Mouse (Mus musculus): ENCODE measurements around the gene Megf8.

Gene Megf8

GRCm38 (mm10) chr7:25341000-25341784, 24.2 kb downstream of the Megf8 start:
- DNase-seq, result no peak

- DNase-seq, result peak; percentile 71
Observed at GRCm38 (mm10) chr7:25348861-25349260, 31.9 kb downstream of the Megf8 start.

GRCm38 (mm10) chr7:25358721-25359206, 41.8 kb downstream of the Megf8 start:
- DNase-seq, result no peak

GRCm38 (mm10) chr7:25363151-25363550, 46.2 kb downstream of the Megf8 start:
- no peak for DNase-seq

GRCm38 (mm10) chr7:25363632-25364031, 46.7 kb downstream of the Megf8 start:
- no peak for DNase-seq

- no peak for DNase-seq
Observed at GRCm38 (mm10) chr7:25365937-25366625, 49.1 kb downstream of the Megf8 start.

- DNase-seq, result peak; percentile 54
Observed at GRCm38 (mm10) chr7:25367632-25368293, 50.8 kb downstream of the Megf8 start.

- DNase-seq, result no peak
Observed at GRCm38 (mm10) chr7:25368333-25368732, 51.4 kb downstream of the Megf8 start.

- no peak for DNase-seq
Observed at GRCm38 (mm10) chr7:25369058-25369749, 52.2 kb downstream of the Megf8 start, which contains the start of gene Cnfn. Cnfn (minus strand) TSS chr7:25369724.

GRCm38 (mm10) chr7:25372441-25372840, 55.5 kb downstream of the Megf8 start:
- DNase-seq, result no peak

- peak; percentile 93 for DNase-seq
Observed at GRCm38 (mm10) chr7:25376556-25376955, 59.6 kb downstream of the Megf8 start.

GRCm38 (mm10) chr7:25377100-25377700, 60.2 kb downstream of the Megf8 start:
- no peak for DNase-seq

GRCm38 (mm10) chr7:25378181-25379100, 61.5 kb downstream of the Megf8 start:
- no peak for DNase-seq

- peak; percentile 64 for DNase-seq
Observed at GRCm38 (mm10) chr7:25379551-25380351, 62.8 kb downstream of the Megf8 start.

- peak; percentile 16 for DNase-seq
Observed at GRCm38 (mm10) chr7:25380392-25381283, 63.7 kb downstream of the Megf8 start.

GRCm38 (mm10) chr7:25381284-25381680, 64.3 kb downstream of the Megf8 start:
- DNase-seq, result no peak

- DNase-seq, result no peak
Observed at GRCm38 (mm10) chr7:25382541-25382940, 65.6 kb downstream of the Megf8 start.

GRCm38 (mm10) chr7:25383385-25383784, 66.4 kb downstream of the Megf8 start:
- no peak for DNase-seq

GRCm38 (mm10) chr7:25383891-25384290, 66.9 kb downstream of the Megf8 start:
- DNase-seq, result no peak

All from kidney, adult 9 months (tissue).